Mouse (Mus musculus) B cell, adult 2 months (primary cell): ENCODE results near the gene Gcnt2.

Source experiments
- DNase-seq, 2 experiments: peaks; one replicate each; pipeline ENCODE4 v3.0.0; 2022

Gcnt2 gene

GRCm38 (mm10) chr13:41002001-41002400 lies 142.4 kb downstream of the Gcnt2 start:
- DNase-seq: no peak

DNA sequence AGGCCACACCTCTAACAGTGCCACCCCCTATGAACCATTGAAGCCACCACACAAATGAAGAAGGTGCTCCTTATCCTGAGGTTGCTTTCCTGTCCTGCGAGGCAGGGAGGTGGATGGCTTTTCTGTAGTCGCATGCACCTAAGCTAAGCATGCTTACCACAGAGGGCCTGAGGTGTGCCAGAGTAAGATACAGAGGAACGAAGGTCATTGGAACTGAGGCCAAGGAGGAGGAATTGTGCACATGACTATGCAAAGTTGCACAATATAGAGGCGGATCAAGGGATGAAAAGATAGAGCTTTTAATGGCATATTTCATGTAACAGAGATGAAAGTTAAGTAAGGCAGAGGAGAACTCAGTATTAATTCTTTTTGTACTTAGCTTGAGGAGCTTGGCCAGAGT lies 146.7 kb downstream of the Gcnt2 start:
- no peak for DNase-seq

- DNase-seq: no peak
Observed at GRCm38 (mm10) chr13:41008271-41008670, 148.7 kb downstream of the Gcnt2 start.

DNA sequence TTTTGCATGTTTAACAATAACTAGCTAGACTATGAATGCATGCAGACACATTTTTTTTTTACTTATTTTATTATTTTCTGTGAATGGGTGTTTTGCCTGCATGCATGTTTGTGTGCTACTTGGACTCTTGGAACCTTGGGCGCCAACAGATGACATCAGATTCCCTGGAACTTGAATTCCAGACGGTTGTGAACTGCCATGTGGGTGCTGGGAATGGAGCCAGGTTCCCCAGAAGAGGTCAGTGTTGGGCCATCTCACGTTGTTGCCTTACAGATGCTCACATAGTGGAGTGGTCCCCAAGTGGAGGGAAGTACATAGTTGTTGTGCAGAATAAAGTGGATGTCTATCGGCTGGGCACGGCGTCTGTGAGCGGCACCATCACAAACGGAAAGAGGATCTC lies 149.4 kb downstream of the Gcnt2 start:
- no peak for DNase-seq
